Mouse (Mus musculus) gonadal fat pad, adult 2 months (tissue): Measurements from ENCODE around the gene Hist1h2ah. TPM values are rescaled to one million over a fixed set of nuclear protein-coding genes. Genes with fewer than 3 reads are reported as not detected.

Source experiments
- DNase-seq: peaks from one replicate; pipeline ENCODE4 v3.0.0-alpha.2; 2012; ENCODE audit warnings: low read depth
- polyA plus RNA-seq: library from polyadenylated mRNA; depleted of rRNA; stranded (reverse); fragments of >200 nt; gene quantifications from 2 replicates; pipeline ENCODE4 v1.2.3, GENCODE M21; 2012

Hist1h2ah gene
- polyA plus RNA-seq, 1 experiment = 4.9 TPM

DNA sequence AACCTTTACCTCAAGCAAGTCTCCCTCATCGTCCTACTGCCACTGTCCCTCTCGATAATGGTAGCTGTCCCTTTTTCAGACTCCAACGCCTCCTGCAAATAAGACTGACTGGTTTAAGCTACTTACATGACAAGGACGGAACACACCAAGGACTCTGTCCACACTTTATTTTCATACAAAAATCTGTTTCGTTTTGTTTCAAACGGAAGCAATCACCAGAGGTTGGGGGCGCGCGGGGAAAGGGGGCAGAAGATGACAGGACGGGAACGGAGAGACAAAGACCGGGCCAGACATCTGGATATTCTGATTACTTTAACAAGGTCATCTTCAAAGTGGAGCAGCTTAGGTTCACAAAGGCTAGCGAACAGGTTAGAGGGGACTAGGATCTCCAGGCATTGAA is 21.7 kb downstream of the Hist1h2ah start:
- DNase-seq = no peak

DNA sequence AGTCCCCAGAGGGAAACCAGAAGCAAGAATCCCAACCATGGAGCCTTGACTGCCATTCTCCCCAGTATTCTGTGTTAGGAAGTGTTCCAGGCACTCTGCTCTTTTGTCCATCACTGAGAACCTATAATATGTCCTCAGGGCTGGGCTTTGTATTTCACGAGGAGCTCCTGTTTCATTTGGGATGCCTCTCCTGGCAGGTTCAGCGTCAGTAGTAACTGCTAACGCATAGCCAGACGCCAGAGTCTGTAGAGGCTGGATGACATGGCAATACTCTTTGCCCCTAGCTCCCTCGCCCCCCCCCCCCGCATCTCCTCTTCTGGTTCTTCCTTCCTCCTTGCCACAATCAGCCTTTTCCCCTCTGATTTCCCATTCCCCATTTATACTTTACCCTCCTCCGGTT is 25.7 kb downstream of the Hist1h2ah start, which contains the start of gene Prss16:
Prss16 (minus strand) TSS at position 101 of the 400 bp plus-strand sequence.
- DNase-seq = no peak

DNA sequence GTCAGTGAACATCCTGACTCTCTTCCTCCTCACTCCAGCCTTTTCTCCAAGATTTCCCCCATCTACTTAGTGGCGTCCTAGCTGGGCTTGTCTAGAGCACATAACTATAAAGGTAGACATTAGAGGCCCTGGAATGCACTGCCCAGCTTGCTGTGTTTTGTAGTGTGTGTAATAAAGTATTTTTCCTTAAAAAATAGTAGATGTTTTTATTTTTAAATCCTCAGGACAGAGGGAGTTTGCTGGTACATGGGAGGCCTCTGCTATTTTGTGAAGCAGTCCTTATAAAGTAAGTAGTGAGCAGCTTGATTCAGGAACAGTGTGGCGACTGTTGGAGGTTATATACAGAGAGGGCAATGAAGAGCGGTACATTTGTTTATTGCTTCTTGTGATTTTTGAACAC is 26.7 kb downstream of the Hist1h2ah start:
- DNase-seq = no peak

DNA sequence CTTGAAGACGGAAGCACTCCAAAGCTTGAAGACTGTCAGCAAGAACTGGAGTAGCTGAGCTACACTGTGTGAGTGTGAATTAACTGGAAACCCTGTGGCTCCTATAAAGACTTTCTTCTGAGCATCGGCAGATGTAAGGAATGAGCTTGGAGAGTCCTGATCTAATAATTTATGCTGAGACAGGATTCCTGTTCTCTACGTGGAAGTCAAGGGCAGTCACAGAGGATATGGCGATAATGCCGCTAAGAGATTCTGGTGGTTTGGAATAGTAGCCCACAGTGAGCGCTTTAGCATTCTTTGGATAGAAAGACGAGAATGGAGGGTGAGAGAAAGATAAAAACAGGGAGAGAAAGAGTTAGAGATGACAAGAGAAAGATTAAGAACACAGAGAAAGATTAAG is 27.5 kb downstream of the Hist1h2ah start:
- no peak for DNase-seq

DNA sequence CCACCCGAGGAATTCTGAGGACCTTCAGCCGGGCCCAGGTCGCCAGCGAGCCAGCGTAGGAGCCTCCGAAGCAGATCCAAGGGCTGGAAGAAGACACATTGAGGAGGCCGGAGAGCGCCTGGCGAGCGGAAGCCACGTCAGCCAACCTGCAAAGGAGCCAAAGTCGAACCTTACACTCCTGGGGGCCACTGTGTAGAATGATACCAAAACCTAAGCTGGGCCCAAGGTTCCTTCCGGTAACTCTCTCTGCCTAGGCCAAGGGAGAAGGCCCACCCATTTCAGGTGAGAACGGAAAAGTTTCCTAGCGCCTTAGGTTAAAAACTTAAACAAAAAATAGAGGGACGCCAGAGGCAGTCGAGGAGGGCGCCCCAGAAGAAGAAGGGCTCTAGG is 28.3 kb downstream of the Hist1h2ah start:
- DNase-seq = no peak

DNA sequence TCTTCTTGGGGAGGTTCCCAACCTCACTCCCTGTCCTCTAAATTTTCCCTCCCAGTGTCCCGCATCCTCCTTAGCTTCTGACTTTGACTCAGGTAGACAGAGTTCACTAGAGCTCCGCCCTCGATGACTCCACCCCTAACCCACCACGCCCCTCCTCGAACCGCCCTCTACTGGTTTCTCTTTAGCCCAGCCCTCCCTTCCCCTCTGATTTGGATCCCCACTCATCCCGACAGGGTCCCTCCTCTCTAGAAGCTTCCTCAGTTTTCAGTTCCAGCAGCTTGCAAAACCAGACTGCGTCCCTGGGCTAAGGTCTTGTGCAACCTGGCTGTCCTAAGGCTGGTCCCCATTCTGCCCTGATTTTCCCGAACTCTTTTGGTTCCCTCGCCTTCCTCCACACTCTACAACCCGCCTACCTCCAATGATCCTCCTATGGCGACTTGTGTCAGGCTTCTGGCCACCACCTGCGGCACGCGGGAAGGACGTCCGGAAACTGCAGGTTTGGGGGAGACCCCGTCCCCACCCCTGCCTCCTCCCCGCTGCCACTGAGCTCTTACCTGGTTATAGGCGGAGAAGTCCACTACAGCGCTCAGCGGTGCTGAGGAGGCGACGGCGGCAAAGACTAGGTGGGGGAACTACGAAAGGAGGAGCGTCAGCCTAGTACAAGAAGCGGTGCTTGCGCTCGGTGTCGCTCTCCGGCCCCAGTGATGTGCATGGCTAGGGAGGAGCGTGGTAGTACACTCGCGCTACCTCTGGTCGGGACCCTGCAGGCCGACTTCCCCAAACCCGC is 28.8 kb downstream of the Hist1h2ah start:
- no peak for DNase-seq

DNA sequence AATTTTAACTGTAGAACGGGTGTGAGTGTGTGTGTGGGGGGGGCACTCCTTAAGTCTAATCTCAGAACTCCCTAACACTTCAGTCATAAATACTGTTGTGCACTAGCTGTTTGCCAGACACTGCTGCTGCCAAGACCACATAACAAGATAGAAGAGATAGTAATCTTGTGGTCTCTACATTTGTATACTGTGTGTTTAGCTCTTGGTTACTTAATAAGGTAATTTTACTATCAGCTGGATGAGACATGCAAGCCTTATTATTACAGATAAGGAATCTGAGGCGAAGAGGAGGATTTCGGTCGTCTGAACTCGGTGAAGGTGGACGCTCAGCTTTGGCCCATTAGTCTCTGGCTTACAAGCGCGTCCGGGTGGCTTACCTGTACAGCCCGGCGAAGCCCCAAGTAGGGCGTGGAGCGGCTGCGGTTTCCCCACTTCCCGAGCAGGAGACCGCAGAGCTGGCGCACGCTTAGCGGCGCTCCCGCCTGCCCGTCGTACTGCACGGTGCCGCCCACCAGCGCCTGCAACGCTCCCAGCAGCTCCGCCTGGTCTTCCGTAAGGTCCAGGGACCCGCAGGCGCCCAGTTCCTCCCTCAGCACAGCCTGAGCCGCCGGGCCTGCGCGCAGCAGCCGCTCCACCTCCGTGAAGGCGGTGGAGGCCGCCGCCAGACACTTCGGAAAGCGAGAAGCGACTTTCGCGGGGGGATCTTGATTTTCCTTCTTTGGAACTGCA is 29.6 kb downstream of the Hist1h2ah start:
- no peak for DNase-seq

DNA sequence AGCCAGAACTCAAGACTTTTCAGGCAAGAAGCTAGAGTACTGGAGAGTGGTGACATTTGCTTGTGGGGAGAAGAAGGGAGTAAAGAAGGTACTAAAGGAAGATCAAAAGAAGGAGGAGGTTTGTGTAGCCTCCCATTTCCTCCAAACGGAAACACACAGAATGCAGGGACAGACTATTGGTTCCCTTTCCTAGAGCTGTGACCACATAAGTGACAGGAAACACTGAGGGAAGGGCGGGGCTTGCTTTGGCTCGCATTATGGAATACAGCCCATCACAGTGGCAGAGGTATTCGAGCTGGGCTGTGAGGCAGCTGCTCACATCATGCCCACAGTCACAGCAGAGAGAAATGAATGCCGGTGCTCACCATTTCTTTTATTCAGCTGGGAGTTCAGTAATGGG is 33.5 kb downstream of the Hist1h2ah start:
- no peak for DNase-seq

DNA sequence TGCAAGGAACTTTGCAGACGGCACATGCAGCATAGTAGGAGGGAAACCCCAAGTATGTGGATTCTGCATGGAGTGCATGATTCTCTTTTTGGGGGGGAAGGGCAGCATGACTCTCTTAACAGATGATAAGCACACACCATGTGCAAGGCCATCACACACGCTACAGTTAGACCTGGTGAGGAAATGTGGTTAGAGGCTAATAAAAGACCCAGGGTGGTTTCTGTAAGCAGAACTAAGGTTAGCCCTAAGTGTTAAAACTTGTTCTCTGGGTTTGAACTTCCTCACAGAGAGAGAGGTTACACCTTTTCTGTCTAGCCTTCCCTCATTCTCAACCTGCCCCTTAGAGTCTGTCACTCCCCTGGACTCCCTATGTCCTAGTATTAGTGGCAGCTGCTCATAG is 34.0 kb downstream of the Hist1h2ah start:
- DNase-seq = no peak

DNA sequence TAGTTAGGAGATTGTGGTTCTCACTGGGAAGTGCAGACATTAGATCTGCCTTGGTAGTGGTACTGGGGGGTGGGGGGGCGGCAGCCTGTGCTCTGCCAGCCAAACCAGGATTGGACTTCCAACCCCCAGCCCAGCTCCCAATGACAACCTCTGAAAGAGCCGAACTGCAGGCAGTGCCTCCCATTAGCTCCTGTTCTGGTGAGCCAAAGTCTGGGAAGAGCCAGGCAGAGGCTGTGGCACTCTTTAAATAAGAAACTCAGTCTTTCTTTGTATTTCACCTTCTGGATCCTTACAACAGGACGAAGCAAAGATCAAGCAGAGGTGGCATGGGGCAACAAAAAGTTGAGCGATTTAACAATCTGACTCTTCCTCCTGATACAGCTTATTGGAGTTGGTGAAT is 36.2 kb downstream of the Hist1h2ah start:
- DNase-seq = no peak

DNA sequence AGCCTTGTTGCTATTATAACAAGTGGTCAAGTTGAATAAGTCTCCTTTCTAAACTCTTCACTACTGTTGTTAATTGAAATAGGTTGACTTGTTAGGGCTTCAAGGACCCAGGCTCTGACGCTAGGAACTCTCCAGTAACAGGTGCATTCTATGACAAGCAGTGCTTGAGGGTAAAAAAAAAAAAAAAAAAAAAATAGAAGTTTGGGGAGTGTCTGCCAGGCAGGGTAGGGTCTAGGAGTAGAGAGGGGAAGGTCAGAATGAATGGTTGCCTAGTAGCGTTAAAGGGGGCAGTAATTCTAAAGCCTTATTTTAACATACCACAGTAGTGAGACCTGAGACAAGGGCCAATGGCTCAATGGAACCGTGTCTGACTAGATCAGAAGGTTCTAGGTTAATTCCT is 37.0 kb downstream of the Hist1h2ah start:
- no peak for DNase-seq

DNA sequence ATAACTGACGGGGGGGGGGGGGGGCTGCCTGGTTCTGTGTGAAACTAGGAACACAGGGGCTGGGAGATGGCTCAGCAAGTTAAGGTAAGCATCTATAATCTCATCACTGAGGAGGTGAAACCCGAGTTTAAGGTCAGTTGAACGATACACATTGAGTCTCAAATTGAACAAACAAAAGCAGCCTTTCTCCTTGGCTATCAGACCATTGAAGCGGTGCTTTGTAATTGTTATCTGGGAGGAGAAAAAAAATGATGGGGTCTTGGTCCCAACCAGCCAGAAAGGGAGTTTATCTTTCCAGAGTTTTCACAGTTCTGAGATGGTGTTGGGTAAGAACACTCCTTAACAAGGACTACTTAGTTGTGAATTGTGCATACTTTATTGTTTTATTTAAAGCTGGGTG is 37.5 kb downstream of the Hist1h2ah start:
- no peak for DNase-seq

DNA sequence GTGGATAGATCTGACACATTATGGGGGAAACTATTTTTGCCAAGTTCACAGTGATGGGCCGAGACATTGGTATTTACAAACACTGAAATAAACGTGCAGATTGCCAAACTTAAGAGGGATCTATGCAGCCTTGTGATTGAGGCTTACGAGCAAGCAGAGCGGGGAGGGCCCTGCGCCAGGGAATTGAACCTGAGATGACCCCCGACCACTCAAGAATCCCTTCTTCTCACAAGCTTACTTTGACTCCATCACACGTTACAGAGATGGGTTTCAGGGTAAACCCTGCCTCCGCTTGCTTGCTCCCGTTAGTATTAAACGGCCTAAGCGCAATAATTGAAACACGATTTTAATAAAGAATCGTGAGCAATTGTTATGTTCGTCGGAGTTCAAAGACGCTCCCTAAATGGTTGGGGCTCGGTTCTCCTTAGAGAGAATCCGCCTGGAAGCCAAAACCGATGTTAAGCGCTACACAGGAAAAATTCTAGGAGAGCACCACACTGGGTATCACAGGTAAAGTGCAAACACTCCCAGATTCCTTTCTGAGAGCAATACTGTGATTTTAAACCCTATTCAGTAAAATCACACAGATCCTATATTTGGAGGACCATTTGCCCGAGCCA is 38.1 kb downstream of the Hist1h2ah start:
- no peak for DNase-seq

DNA sequence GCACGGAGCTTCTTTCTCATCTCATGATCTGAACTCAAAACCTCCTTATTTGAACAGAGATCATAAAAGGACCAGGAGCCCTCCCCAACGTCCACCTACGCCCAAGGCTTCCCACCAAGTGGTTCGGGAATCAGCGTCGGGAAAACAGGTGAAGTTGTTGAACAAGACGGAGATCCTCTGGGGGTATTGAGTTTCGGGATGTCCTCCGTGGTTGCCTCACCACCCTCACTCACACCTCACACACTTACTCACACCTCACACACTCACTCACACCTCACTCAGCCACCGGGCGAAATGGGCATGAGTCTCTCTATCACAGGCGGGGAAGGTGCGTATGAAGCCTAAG is 38.6 kb downstream of the Hist1h2ah start:
- DNase-seq = no peak

DNA sequence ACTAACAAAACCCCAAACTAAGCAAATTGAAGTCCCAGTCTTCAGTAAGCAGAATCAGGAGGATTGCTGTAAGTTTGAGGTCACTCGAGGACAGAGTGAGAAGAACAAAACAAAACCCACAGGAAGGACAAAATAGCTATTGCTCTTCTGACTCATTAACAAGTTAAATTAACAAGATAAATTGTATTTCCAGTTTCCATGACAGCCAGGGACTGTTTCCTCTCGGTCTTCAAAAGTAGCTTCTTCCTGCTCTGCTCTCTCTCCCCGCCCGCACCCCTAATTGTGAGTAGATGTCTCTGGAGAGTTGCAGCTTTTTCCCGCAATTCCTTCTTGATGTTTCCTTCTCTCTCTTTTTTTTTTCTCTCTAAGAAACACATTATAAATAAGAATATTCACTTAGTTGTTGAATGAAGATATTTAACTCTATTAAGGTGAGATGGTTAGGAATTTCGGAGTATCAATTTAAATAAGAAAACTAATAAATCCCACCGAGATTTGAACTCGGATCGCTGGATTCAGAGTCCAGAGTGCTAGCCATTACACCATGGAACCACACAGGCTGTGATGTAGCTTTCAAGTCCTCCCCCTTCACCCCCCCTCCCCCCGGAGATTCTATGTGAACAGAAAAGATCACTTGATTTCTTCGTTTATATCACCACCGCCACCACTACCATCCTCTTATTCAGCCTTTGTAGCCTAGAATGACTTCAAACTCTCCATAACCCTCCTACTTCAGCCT is 39.1 kb downstream of the Hist1h2ah start:
- DNase-seq = no peak

DNA sequence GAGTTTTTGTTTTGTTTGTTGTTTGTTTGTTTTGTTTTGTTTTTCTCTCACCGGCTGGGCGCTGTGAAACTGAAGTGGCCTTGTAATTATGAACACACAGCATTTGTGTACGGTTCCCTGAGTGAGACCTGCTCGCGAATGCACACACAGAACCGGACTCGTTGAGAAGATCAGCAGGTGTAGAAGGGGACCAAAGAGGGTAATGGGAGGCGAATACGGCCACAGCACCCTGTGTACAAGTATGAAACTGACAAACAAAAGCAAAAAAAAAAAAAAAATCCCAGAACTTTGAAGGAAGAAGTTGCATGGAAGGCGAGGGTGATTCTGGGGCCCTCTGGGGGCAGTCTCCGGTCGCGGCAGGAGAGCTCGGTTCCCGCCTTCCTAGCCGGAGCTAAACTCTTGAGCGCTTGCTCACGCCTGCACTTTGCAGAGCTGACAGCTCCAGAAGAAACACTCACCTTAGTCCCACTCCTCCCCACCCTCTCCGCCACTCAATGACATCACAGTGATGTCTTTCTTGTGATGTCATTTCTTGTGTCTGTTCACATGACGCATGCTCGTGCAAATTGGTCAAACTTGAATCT is 39.9 kb downstream of the Hist1h2ah start:
- DNase-seq = no peak

DNA sequence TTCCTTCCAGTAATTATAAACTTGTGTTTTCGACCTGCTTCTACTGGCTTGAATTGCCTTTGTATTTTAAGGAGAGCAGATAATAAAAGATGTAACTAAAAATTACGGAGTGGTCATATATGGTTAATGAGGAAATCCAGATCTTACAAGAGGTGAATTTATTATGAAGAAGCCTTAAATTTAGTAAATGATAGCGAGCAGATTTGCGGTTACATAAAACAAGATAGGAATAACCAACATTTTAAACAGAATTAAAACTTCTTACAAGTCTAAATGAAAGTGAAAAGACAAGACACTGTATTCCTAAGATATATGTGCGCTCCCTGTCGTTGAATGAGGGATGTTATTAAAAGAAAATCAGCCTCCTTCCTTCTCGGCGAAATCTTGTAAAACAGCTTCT is 40.5 kb downstream of the Hist1h2ah start:
- no peak for DNase-seq

DNA sequence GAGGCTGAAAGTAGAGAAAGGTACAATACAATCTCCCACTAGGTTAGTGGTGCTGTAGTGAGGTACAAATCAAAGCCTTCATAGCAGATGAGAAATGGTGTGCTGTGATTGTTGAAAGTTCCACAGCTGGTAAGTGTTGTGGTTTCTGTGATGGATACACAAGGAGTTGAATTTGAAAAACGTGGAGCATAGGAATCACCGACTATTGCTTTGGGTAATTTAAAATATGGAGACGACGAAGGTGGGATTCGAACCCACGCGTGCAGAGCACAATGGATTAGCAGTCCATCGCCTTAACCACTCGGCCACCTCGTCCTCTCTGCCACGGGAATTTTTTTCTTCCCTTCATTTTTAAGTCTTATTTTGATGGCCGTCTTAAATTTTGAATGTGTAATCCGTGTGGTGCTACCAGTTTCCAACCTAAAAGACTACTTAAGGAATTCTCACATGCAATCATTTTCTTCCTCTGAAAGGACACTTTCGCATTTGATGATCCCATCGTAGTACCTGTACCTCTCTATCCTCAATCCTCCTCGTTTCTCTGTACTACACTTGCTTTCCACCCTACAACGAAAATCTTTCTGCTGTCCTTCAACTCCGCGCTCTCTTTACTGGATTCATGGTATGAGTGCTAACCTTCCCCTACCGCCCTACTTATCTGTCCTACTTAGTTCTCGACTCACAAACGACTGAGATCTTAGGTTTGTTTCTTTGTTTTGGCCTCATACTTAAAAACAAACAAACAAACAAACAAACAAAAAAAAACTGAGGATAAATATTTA is 41.2 kb downstream of the Hist1h2ah start:
- DNase-seq = no peak

DNA sequence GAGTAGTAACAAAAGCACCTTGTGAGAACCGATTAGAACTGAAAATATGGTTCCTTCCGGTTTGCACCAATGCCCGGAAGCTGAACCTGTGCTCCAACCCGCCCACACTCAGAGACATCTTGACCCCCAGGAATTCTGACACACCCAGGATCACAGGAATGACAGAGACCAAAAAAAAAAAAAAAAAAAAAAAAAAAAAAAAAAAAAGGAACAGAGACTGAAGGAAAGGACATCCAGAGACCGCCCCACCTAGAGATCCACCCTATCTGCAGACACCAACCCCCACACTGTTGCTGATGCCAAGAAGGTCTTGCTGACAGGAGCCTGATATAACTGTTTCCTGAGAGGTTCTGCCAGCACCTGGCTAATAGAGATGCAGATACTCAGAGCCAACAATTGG is 42.8 kb downstream of the Hist1h2ah start:
- no peak for DNase-seq
